Mouse (Mus musculus): Measurements from ENCODE around the gene Mrnip. TPM values are rescaled to one million over a fixed set of nuclear protein-coding genes. Genes with fewer than 3 reads are reported as not detected.
"Not testable (repeated sequence)": the region's sequence is repeated elsewhere in the genome, so short reads cannot be mapped to it uniquely, and the experiment has no call there.

The Mrnip gene
- 29.8 and 30.9 TPM in 2 replicates for polyA plus RNA-seq (2014; fragmentation: Nextera tagmentation; extraction: Ambion mirVana)

GRCm38 (mm10) chr11:50174111-50174729 is at the start of gene Mrnip:
Gene Mrnip (plus strand): TSS chr11:50174444.
- not testable (repeated sequence) for H3K27ac ChIP-seq (replicated peaks; ENCODE audit: low read depth, low read length); H3K4me1 ChIP-seq (ENCODE audit: control insufficient read depth, insufficient read depth, low read length); H3K9me3 ChIP-seq (ENCODE audit: control insufficient read depth, low read length); H3K27me3 ChIP-seq (ENCODE audit: control insufficient read depth, insufficient read depth, low read length); ATAC-seq (ENCODE audit: insufficient number of reproducible peaks, low FRiP score, low TSS enrichment, low read depth); DNase-seq (ENCODE audit: low spot score); H3K36me3 ChIP-seq (ENCODE audit: control insufficient read depth, insufficient read depth, low read length)
- peak within 1 kb of the TSS; percentile 56 for H3K4me2 ChIP-seq (ENCODE audit: low read depth, severe bottlenecking)
- H3K9ac ChIP-seq (ENCODE audit: low read length) = peak within 1 kb of the TSS; percentile 58
- H3K4me3 ChIP-seq (ENCODE audit: low read depth, low read length) = peak within 1 kb of the TSS; percentile 63
- 5% methylated on average over 19 of the region's 19 CpGs for WGBS

- H3K9me3 ChIP-seq (ENCODE audit: control insufficient read depth, low read length) = no peaks in the 10 kb centered on the region
- H3K27ac ChIP-seq (replicated peaks; ENCODE audit: low read depth, low read length) = no peak overlapping the region
- WGBS = 5% methylated on average over 10 of the region's 10 CpGs
- no peak overlapping the region for H3K9ac ChIP-seq (ENCODE audit: low read length)
- peak overlapping the region; percentile 25; the same call in 1 of the 2 replicates for H3K4me2 ChIP-seq (ENCODE audit: low read depth, severe bottlenecking)
- DNase-seq (ENCODE audit: low spot score) (no peak), ATAC-seq (ENCODE audit: insufficient number of reproducible peaks, low FRiP score, low TSS enrichment, low read depth) (no peak)
- no peaks in the 10 kb centered on the region; the same call in 1 of the 2 replicates for H3K36me3 ChIP-seq (ENCODE audit: control insufficient read depth, insufficient read depth, low read length)
- no peaks in the 10 kb centered on the region for H3K27me3 ChIP-seq (ENCODE audit: control insufficient read depth, insufficient read depth, low read length)
- no peaks in the 10 kb centered on the region for H3K4me1 ChIP-seq (ENCODE audit: control insufficient read depth, insufficient read depth, low read length)
- H3K4me3 ChIP-seq (ENCODE audit: low read depth, low read length) = no peak overlapping the region
These were observed 46.5 kb upstream of the Mrnip start for GRCm38 (mm10) chr11:50127781-50128180.

GRCm38 (mm10) chr11:50130811-50131766 is 43.2 kb upstream of the Mrnip start, which contains the start of gene Tbc1d9b:
Gene Tbc1d9b (plus strand): TSS chr11:50131396.
- Histone ChIP-seq H3K4me3 (ENCODE audit: low read depth, low read length) (peak within 1 kb of the TSS; percentile 74), H3K4me2 (ENCODE audit: low read depth, severe bottlenecking) (peak within 1 kb of the TSS; percentile 86), H3K9ac (ENCODE audit: low read length) (peak within 1 kb of the TSS; percentile 98), H3K27me3 (ENCODE audit: control insufficient read depth, insufficient read depth, low read length) (no peaks in the 10 kb centered on the region), H3K36me3 (ENCODE audit: control insufficient read depth, insufficient read depth, low read length) (peaks cover 2% of the 10 kb centered on the region), H3K9me3 (ENCODE audit: control insufficient read depth, low read length) (no peaks in the 10 kb centered on the region), H3K27ac (replicated peaks; ENCODE audit: low read depth, low read length) (peak within 1 kb of the TSS; percentile 59), H3K4me1 (ENCODE audit: control insufficient read depth, insufficient read depth, low read length) (no peaks in the 10 kb centered on the region)
- WGBS = under 1% methylated on average over 54 of the region's 77 CpGs
- ATAC-seq (ENCODE audit: insufficient number of reproducible peaks, low FRiP score, low TSS enrichment, low read depth) (peak; percentile 90), DNase-seq (ENCODE audit: low spot score) (peak; percentile 94)

GRCm38 (mm10) chr11:50131801-50132201 is 42.4 kb upstream of the Mrnip start:
- DNase-seq (ENCODE audit: low spot score) (no peak), ATAC-seq (ENCODE audit: insufficient number of reproducible peaks, low FRiP score, low TSS enrichment, low read depth) (no peak)
- Histone ChIP-seq H3K9me3 (ENCODE audit: control insufficient read depth, low read length) (no peaks in the 10 kb centered on the region), H3K4me2 (ENCODE audit: low read depth, severe bottlenecking) (peak overlapping the region; percentile 86), H3K36me3 (ENCODE audit: control insufficient read depth, insufficient read depth, low read length) (peaks cover 4% of the 10 kb centered on the region), H3K27ac (replicated peaks; ENCODE audit: low read depth, low read length) (no peak overlapping the region), H3K27me3 (ENCODE audit: control insufficient read depth, insufficient read depth, low read length) (no peaks in the 10 kb centered on the region), H3K4me3 (ENCODE audit: low read depth, low read length) (peak overlapping the region; percentile 74), H3K9ac (ENCODE audit: low read length) (peak overlapping the region; percentile 98), H3K4me1 (ENCODE audit: control insufficient read depth, insufficient read depth, low read length) (no peaks in the 10 kb centered on the region)
- WGBS = 36% methylated on average over 10 of the region's 10 CpGs

GRCm38 (mm10) chr11:50132265-50132664 is 42.0 kb upstream of the Mrnip start:
- H3K9ac ChIP-seq (ENCODE audit: low read length) = peak overlapping the region; percentile 98
- peak overlapping the region; percentile 74 for H3K4me3 ChIP-seq (ENCODE audit: low read depth, low read length)
- H3K9me3 ChIP-seq (ENCODE audit: control insufficient read depth, low read length) = no peaks in the 10 kb centered on the region
- H3K36me3 ChIP-seq (ENCODE audit: control insufficient read depth, insufficient read depth, low read length) = peaks cover 4% of the 10 kb centered on the region
- 93% methylated on average over 6 of the region's 6 CpGs for WGBS
- peak overlapping the region; percentile 86 for H3K4me2 ChIP-seq (ENCODE audit: low read depth, severe bottlenecking)
- H3K27me3 ChIP-seq (ENCODE audit: control insufficient read depth, insufficient read depth, low read length) = no peaks in the 10 kb centered on the region
- no peak for DNase-seq (ENCODE audit: low spot score)
- no peak overlapping the region for H3K27ac ChIP-seq (replicated peaks; ENCODE audit: low read depth, low read length)
- no peak for ATAC-seq (ENCODE audit: insufficient number of reproducible peaks, low FRiP score, low TSS enrichment, low read depth)
- no peaks in the 10 kb centered on the region for H3K4me1 ChIP-seq (ENCODE audit: control insufficient read depth, insufficient read depth, low read length)

- ATAC-seq (ENCODE audit: insufficient number of reproducible peaks, low FRiP score, low TSS enrichment, low read depth) = no peak
- Histone ChIP-seq H3K27me3 (ENCODE audit: control insufficient read depth, insufficient read depth, low read length) (no peaks in the 10 kb centered on the region), H3K36me3 (ENCODE audit: control insufficient read depth, insufficient read depth, low read length) (peaks cover 4% of the 10 kb centered on the region), H3K9ac (ENCODE audit: low read length) (no peak overlapping the region), H3K4me2 (ENCODE audit: low read depth, severe bottlenecking) (no peak overlapping the region), H3K4me3 (ENCODE audit: low read depth, low read length) (no peak overlapping the region), H3K4me1 (ENCODE audit: control insufficient read depth, insufficient read depth, low read length) (no peaks in the 10 kb centered on the region), H3K9me3 (ENCODE audit: control insufficient read depth, low read length) (no peaks in the 10 kb centered on the region), H3K27ac (replicated peaks; ENCODE audit: low read depth, low read length) (no peak overlapping the region)
- WGBS = 81% methylated on average over 10 of the region's 10 CpGs
- DNase-seq (ENCODE audit: low spot score) = no peak
These were observed 39.9 kb upstream of the Mrnip start for GRCm38 (mm10) chr11:50134136-50134859.

GRCm38 (mm10) chr11:50138206-50138822 is 35.9 kb upstream of the Mrnip start:
- H3K27ac ChIP-seq (replicated peaks; ENCODE audit: low read depth, low read length) = no peak overlapping the region
- DNase-seq (ENCODE audit: low spot score) = no peak
- 51% methylated on average over 10 of the region's 10 CpGs for WGBS
- no peaks in the 10 kb centered on the region for H3K9me3 ChIP-seq (ENCODE audit: control insufficient read depth, low read length)
- no peak overlapping the region for H3K4me3 ChIP-seq (ENCODE audit: low read depth, low read length)
- H3K4me1 ChIP-seq (ENCODE audit: control insufficient read depth, insufficient read depth, low read length) = no peaks in the 10 kb centered on the region
- H3K9ac ChIP-seq (ENCODE audit: low read length) = no peak overlapping the region
- no peaks in the 10 kb centered on the region for H3K27me3 ChIP-seq (ENCODE audit: control insufficient read depth, insufficient read depth, low read length)
- H3K36me3 ChIP-seq (ENCODE audit: control insufficient read depth, insufficient read depth, low read length) = peaks cover 16% of the 10 kb centered on the region
- no peak overlapping the region for H3K4me2 ChIP-seq (ENCODE audit: low read depth, severe bottlenecking)
- no peak for ATAC-seq (ENCODE audit: insufficient number of reproducible peaks, low FRiP score, low TSS enrichment, low read depth)

- Histone ChIP-seq H3K9me3 (ENCODE audit: control insufficient read depth, low read length) (no peaks in the 10 kb centered on the region), H3K4me3 (ENCODE audit: low read depth, low read length) (no peak overlapping the region), H3K27me3 (ENCODE audit: control insufficient read depth, insufficient read depth, low read length) (no peaks in the 10 kb centered on the region), H3K27ac (replicated peaks; ENCODE audit: low read depth, low read length) (no peak overlapping the region), H3K4me1 (ENCODE audit: control insufficient read depth, insufficient read depth, low read length) (no peaks in the 10 kb centered on the region), H3K36me3 (ENCODE audit: control insufficient read depth, insufficient read depth, low read length) (peaks cover 16% of the 10 kb centered on the region), H3K9ac (ENCODE audit: low read length) (no peak overlapping the region), H3K4me2 (ENCODE audit: low read depth, severe bottlenecking) (no peak overlapping the region)
- DNase-seq (ENCODE audit: low spot score) = no peak
- WGBS = 77% methylated on average over 7 of the region's 7 CpGs
- ATAC-seq (ENCODE audit: insufficient number of reproducible peaks, low FRiP score, low TSS enrichment, low read depth) = no peak
These were observed 34.7 kb upstream of the Mrnip start for GRCm38 (mm10) chr11:50139571-50139970.
